Mouse (Mus musculus) G1E (cell line): Measurements from ENCODE around the gene Bckdk. TPM values are rescaled to one million over a fixed set of nuclear protein-coding genes. Genes with fewer than 3 reads are reported as not detected.

Experiments used
- ATAC-seq: 2 replicates; pipeline ENCODE4 v1.8.0; 2016; ENCODE audit warnings: mild to moderate bottlenecking; ENCODE audit not compliant: insufficient number of reproducible peaks, poor library complexity, low FRiP score, severe bottlenecking; ENCODE audit errors: extremely low read depth
- DNase-seq: peaks from one replicate; pipeline ENCODE4 v3.0.0; 2012; ENCODE audit warnings: low spot score
- H3K27me3 ChIP-seq: 2 replicates; pipeline ENCODE4 v1.6.1; 2012; ENCODE audit warnings: mild to moderate bottlenecking, low read length, inconsistent platforms; ENCODE audit not compliant: insufficient read depth
- H3K36me3 ChIP-seq: replicated peaks from 2 replicates; pipeline ENCODE3; 2012; ENCODE audit warnings: mild to moderate bottlenecking, inconsistent platforms
- H3K4me1 ChIP-seq: 2 replicates; pipeline ENCODE4 v1.6.1; 2012; ENCODE audit warnings: low read depth, low read length, inconsistent platforms, mixed read lengths; ENCODE audit not compliant: insufficient read depth
- H3K4me3 ChIP-seq: 2 replicates; pipeline ENCODE4 v1.5.1; 2012; ENCODE audit warnings: low read depth, mild to moderate bottlenecking, inconsistent platforms, low read length, moderate library complexity, mixed read lengths
- H3K9me3 ChIP-seq: replicated peaks from 2 replicates; pipeline ENCODE4 v1.6.1; 2012; ENCODE audit warnings: inconsistent platforms
- CTCF ChIP-seq: IDR thresholded peaks from 2 replicates; pipeline ENCODE4 v1.5.1; 2012; ENCODE audit warnings: low read depth, low read length, inconsistent platforms, mixed read lengths
- GATA1 ChIP-seq: IDR thresholded peaks from 2 replicates; pipeline ENCODE4 v1.6.1; 2012; ENCODE audit warnings: borderline replicate concordance, low read length, inconsistent platforms, mixed read lengths
- GATA2 ChIP-seq: IDR thresholded peaks from 2 replicates; pipeline ENCODE4 v1.6.1; 2012; ENCODE audit warnings: low read depth, low read length, inconsistent platforms, borderline replicate concordance
- POLR2AphosphoS5 ChIP-seq: IDR thresholded peaks from 2 replicates; pipeline ENCODE4 v1.6.1; 2012; ENCODE audit warnings: low read depth, low read length, inconsistent platforms; ENCODE audit not compliant: insufficient replicate concordance
- TAL1 ChIP-seq: conservative IDR thresholded peaks from 2 replicates; pipeline ENCODE4 v1.6.1; 2012; ENCODE audit warnings: low read depth, low read length, inconsistent platforms, mixed read lengths
- polyA plus RNA-seq: library from polyadenylated mRNA; stranded (reverse); fragments of >175 nt; gene quantifications from 2 replicates; pipeline ENCODE4 v1.2.3, GENCODE M21; 2012
- total RNA-seq, 2 experiments: library from RNA; stranded (forward) in 1 of 2; stranded (reverse) in 1 of 2; fragments of 200-1000 nt in 1 of 2; fragments of >200 nt in 1 of 2; fragmentation: Nextera tagmentation in 1 of 2; gene quantifications; 2 replicates each; pipeline ENCODE4 v1.2.3; 2014 to 2017

Gene Bckdk
- total and polyA plus RNA-seq, 3 experiments: 40.4 to 134 (median 73.4) TPM

GRCm38 (mm10) chr7:127907939-127908338 is 4.1 kb downstream of the Bckdk start:
- Histone ChIP-seq H3K27me3 (no peaks in the 10 kb centered on the region), H3K4me1 (peaks cover 35% of the 10 kb centered on the region), H3K9me3 (no peaks in the 10 kb centered on the region), H3K36me3 (peaks cover 62% of the 10 kb centered on the region), H3K4me3 (no peak overlapping the region)
- TF ChIP-seq GATA2 (no peak), POLR2AphosphoS5 (no peak), GATA1 (no peak), CTCF (no peak), TAL1 (no peak)
- no peak for DNase-seq
- no peak for ATAC-seq

DNA sequence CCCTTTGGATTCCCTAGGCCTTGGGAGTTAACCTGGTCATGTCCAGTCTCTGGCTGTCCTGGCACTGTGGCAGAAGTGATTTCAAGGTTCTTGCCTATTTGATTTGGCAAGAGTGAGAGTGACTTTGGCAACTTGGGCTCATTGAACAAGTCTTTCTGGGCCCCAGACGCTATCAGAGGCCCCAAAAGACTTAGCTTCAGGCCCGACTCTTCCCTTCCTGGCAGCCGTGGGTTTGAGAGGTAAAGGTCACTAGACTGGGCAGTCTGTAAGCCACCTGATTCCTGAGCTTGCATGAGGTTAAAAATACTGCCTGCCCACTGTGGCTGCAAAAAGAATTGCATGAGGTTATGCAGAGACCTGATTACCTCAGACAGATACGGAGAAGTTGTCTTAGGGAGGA is 4.8 kb downstream of the Bckdk start:
- no peaks in the 10 kb centered on the region for H3K27me3 ChIP-seq
- TF ChIP-seq CTCF (no peak), GATA1 (no peak), POLR2AphosphoS5 (no peak), TAL1 (no peak), GATA2 (no peak)
- H3K9me3 ChIP-seq: no peaks in the 10 kb centered on the region
- no peak for DNase-seq
- no peak for ATAC-seq
- H3K4me1 ChIP-seq: peaks cover 41% of the 10 kb centered on the region
- H3K4me3 ChIP-seq: no peak overlapping the region
- peaks cover 62% of the 10 kb centered on the region for H3K36me3 ChIP-seq

DNA sequence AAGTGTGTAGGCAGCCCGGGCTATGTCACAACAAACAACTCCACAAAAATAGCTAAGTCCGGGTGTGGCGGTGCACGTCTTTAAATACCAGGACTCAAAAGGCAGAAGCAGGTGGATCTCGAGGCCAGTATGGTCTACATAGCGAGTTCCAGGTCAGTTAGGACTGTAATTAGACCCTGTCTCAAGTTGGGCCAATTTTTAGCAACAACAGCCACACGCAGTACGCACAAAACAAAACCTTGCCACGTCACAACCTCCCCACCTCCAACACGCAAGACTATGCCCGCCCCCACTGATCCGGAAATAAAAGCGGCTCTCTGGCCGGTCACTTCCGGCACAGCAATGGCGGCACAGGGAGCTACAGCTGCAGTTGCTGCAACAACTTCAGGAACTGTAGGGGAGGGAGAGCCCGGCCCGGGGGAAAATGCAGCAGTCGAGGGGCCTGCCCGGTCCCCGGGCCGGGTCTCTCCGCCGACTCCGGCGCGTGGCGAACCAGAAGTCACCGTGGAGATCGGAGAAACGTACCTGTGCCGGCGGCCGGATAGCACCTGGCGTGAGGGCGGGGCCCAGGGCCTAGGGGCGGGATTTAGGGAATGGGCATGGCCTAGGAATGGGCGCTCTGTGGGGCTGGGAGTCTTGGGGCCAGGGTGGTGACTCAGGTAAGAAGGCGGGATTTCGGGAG is 8.4 kb downstream of the Bckdk start, which contains the start of gene Kat8:
Gene Kat8 (plus strand): TSS at position 327 of the 682 bp plus-strand sequence.
- H3K27me3 ChIP-seq: no peaks in the 10 kb centered on the region
- H3K9me3 ChIP-seq: no peaks in the 10 kb centered on the region
- ATAC-seq: peak; percentile 86
- DNase-seq: peak; percentile 83
- H3K4me1 ChIP-seq: peaks cover 21% of the 10 kb centered on the region
- TF ChIP-seq GATA1 (no peak), POLR2AphosphoS5 (no peak), GATA2 (no peak), TAL1 (no peak), CTCF (no peak)
- H3K36me3 ChIP-seq: peaks cover 63% of the 10 kb centered on the region
- peak within 1 kb of the TSS; percentile 87 for H3K4me3 ChIP-seq

- H3K4me1 ChIP-seq: peaks cover 23% of the 10 kb centered on the region
- no peaks in the 10 kb centered on the region for H3K9me3 ChIP-seq
- no peaks in the 10 kb centered on the region for H3K27me3 ChIP-seq
- DNase-seq (no peak), ATAC-seq (no peak)
- H3K36me3 ChIP-seq: peaks cover 63% of the 10 kb centered on the region
- H3K4me3 ChIP-seq: peak overlapping the region; percentile 87
- no peak for TF ChIP-seq GATA1
- TF ChIP-seq TAL1: no peak
- TF ChIP-seq GATA2: no peak
- no peak for TF ChIP-seq CTCF
- no peak for TF ChIP-seq POLR2AphosphoS5
Measured at GRCm38 (mm10) chr7:127912938-127913337, 9.1 kb downstream of the Bckdk start.

GRCm38 (mm10) chr7:127915293-127915692 is 11.4 kb downstream of the Bckdk start:
- Histone ChIP-seq H3K4me1 (peaks cover 24% of the 10 kb centered on the region), H3K4me3 (no peak overlapping the region), H3K36me3 (peaks cover 63% of the 10 kb centered on the region), H3K27me3 (no peaks in the 10 kb centered on the region), H3K9me3 (no peaks in the 10 kb centered on the region)
- DNase-seq: no peak
- no peak for ATAC-seq
- TF ChIP-seq TAL1 (no peak), CTCF (no peak), POLR2AphosphoS5 (no peak), GATA2 (no peak), GATA1 (no peak)

GRCm38 (mm10) chr7:127918203-127918602 is 14.3 kb downstream of the Bckdk start:
- ATAC-seq: no peak
- TF ChIP-seq CTCF (peak; percentile 42; the same call in 1 of the 2 replicates), GATA1 (no peak), GATA2 (no peak)
- DNase-seq: no peak
- Histone ChIP-seq H3K9me3 (no peaks in the 10 kb centered on the region), H3K27me3 (no peaks in the 10 kb centered on the region), H3K36me3 (peaks cover 84% of the 10 kb centered on the region), H3K4me1 (peaks cover 27% of the 10 kb centered on the region), H3K4me3 (no peak overlapping the region)
